Mouse (Mus musculus) G1E-ER4 (cell line): ENCODE measurements around the gene Cdkn1a. TPM values are rescaled to one million over a fixed set of nuclear protein-coding genes. Genes with fewer than 3 reads are reported as not detected.

Source experiments
- GATA1 ChIP-seq: IDR thresholded peaks from one replicate; pipeline ENCODE4 v1.8.0; 2012; ENCODE audit warnings: low read length, inconsistent platforms
- polyA plus RNA-seq: library from polyadenylated mRNA; stranded (reverse); fragments of >175 nt; gene quantifications from 2 replicates; pipeline ENCODE4 v1.2.3, GENCODE M21; 2012

The Cdkn1a gene
- polyA plus RNA-seq, 1 experiment = 65.3 TPM

GRCm38 (mm10) chr17:29092497-29092896 lies 1.7 kb downstream of the Cdkn1a start:
- TF ChIP-seq GATA1 = no peak

GRCm38 (mm10) chr17:29093110-29093952 lies 2.6 kb downstream of the Cdkn1a start:
- no peak for TF ChIP-seq GATA1

- no peak for TF ChIP-seq GATA1
Observed at GRCm38 (mm10) chr17:29093961-29094309, 3.2 kb downstream of the Cdkn1a start.

- TF ChIP-seq GATA1 = no peak
Observed at GRCm38 (mm10) chr17:29094310-29095181, 3.8 kb downstream of the Cdkn1a start.

- TF ChIP-seq GATA1 = no peak
Observed at GRCm38 (mm10) chr17:29095201-29095733, 4.5 kb downstream of the Cdkn1a start.

- no peak for TF ChIP-seq GATA1
Observed at GRCm38 (mm10) chr17:29096245-29096644, 5.5 kb downstream of the Cdkn1a start.

- TF ChIP-seq GATA1 = no peak
Observed at GRCm38 (mm10) chr17:29096851-29097561, 6.2 kb downstream of the Cdkn1a start.

GRCm38 (mm10) chr17:29098291-29098690 lies 7.5 kb downstream of the Cdkn1a start:
- TF ChIP-seq GATA1 = no peak

GRCm38 (mm10) chr17:29099076-29099475 lies 8.3 kb downstream of the Cdkn1a start:
- TF ChIP-seq GATA1 = no peak

- no peak for TF ChIP-seq GATA1
Observed at GRCm38 (mm10) chr17:29100627-29101026, 9.9 kb downstream of the Cdkn1a start.

- peak; percentile 93 for TF ChIP-seq GATA1
Observed at GRCm38 (mm10) chr17:29111332-29111731, 20.6 kb downstream of the Cdkn1a start.

- no peak for TF ChIP-seq GATA1
Observed at GRCm38 (mm10) chr17:29113591-29114352, 23.0 kb downstream of the Cdkn1a start, which contains the start of gene Rab44. TSS of gene Rab44 (plus strand) at chr17:29114145.

- no peak for TF ChIP-seq GATA1
Observed at GRCm38 (mm10) chr17:29116023-29116422, 25.2 kb downstream of the Cdkn1a start.

- no peak for TF ChIP-seq GATA1
Observed at GRCm38 (mm10) chr17:29117006-29117648, 26.4 kb downstream of the Cdkn1a start.
